Mouse (Mus musculus): ENCODE data around the gene Ppp1r1c. TPM values are rescaled to one million over a fixed set of nuclear protein-coding genes. Genes with fewer than 3 reads are reported as not detected.

The Ppp1r1c gene
- polyA plus RNA-seq, 1 experiment, result not detected

- H3K36me3 ChIP-seq (ENCODE audit: control insufficient read depth, insufficient read depth), result no peaks in the 10 kb centered on the region
- no peak overlapping the region for H3ac ChIP-seq (ENCODE audit: control insufficient read depth, insufficient read length)
- no peaks in the 10 kb centered on the region for H3K27me3 ChIP-seq (ENCODE audit: control insufficient read depth, insufficient read depth, insufficient read length)
- H3K79me2 ChIP-seq (ENCODE audit: control insufficient read depth, insufficient read depth), result no peaks in the 10 kb centered on the region
- no peak overlapping the region for H3K4me2 ChIP-seq (ENCODE audit: low read depth)
- no peak overlapping the region for H3K4me3 ChIP-seq
- TF ChIP-seq TCF3 (IDR thresholded peaks at IDR 0.05; ENCODE audit: insufficient read length, low read depth) (no peak), POLR2A (IDR thresholded peaks at IDR 0.05; ENCODE audit: insufficient read length, low read depth) (no peak), MYOG (IDR thresholded peaks at IDR 0.05; ENCODE audit: control insufficient read depth in 1 of 3, insufficient read depth in 1 of 3, insufficient read length in 2 of 3, low read depth in 2 of 3) (no peak), MYOD1 (IDR thresholded peaks at IDR 0.05; ENCODE audit: control insufficient read depth in 1 of 3, insufficient read length in 2 of 3, low read depth in 2 of 3) (no peak), REST (IDR thresholded peaks at IDR 0.05; ENCODE audit: insufficient read depth, insufficient read length) (no peak), POLR2AphosphoS2 (IDR thresholded peaks at IDR 0.05; ENCODE audit: insufficient read length, low read depth) (no peak), MAX (IDR thresholded peaks at IDR 0.05; ENCODE audit: low read depth) (no peak), SRF (IDR thresholded peaks at IDR 0.05; ENCODE audit: control insufficient read depth, insufficient read length, low read depth) (no peak)
These were observed 16.7 kb upstream of the Ppp1r1c start for GRCm38 (mm10) chr2:79690838-79691237.

DNA sequence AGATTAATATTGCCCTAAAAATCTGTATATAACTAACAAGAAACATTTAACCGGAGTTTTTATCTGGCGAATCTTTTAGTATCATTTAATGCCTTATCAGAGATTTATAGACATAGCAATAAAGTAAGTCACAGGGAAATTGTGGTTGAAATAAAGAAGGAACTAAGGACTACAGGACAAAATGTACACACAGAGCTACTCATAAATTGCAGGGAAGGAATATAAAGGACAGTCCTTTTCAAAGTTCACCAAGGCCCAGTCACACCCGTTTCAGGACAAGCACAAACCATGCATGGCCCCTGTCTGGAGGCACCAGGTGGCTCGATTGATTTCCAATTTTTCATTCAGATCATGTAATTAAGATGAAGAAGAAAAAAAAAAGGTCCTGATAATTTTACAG lies 12.4 kb upstream of the Ppp1r1c start:
- H3ac ChIP-seq (ENCODE audit: control insufficient read depth, insufficient read length), result no peak overlapping the region
- no peaks in the 10 kb centered on the region for H3K27me3 ChIP-seq (ENCODE audit: control insufficient read depth, insufficient read depth, insufficient read length)

DNA sequence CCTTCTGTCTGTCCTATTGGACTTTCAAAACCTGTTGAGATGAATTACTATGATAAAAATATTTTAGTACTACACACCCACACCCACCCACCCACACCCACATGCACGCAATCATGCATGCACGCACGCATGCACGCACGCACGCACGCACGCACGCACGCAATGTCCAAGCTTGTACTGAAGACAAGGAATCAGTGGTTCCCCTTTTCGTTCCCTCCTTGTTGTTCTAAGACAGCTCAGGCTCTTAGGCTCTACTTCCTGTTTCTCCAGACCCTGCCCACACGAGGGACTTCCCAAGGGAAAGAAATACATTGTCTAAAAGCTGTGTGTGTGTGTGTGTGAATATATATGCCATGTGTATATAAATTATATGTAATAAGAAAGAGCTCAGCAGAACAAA lies 11.6 kb upstream of the Ppp1r1c start:
- TF ChIP-seq MYOG (IDR thresholded peaks at IDR 0.05; ENCODE audit: control insufficient read depth in 1 of 3, insufficient read depth in 1 of 3, insufficient read length in 2 of 3, low read depth in 2 of 3) (no peak), POLR2AphosphoS2 (IDR thresholded peaks at IDR 0.05; ENCODE audit: insufficient read length, low read depth) (no peak), TCF3 (IDR thresholded peaks at IDR 0.05; ENCODE audit: insufficient read length, low read depth) (no peak), CEBPB (IDR thresholded peaks at IDR 0.05; ENCODE audit: insufficient read depth, poor library complexity, severe bottlenecking) (no peak), USF1 (IDR thresholded peaks at IDR 0.05; ENCODE audit: low read depth) (no peak), MAX (IDR thresholded peaks at IDR 0.05; ENCODE audit: low read depth) (no peak), TCF12 (IDR thresholded peaks at IDR 0.05; ENCODE audit: insufficient read depth, poor library complexity, severe bottlenecking) (no peak), SRF (IDR thresholded peaks at IDR 0.05; ENCODE audit: control insufficient read depth, insufficient read length, low read depth) (no peak), POLR2A (IDR thresholded peaks at IDR 0.05; ENCODE audit: insufficient read length, low read depth) (no peak), E2F4 (IDR thresholded peaks at IDR 0.05; ENCODE audit: insufficient read depth) (no peak), MYOD1 (IDR thresholded peaks at IDR 0.05; ENCODE audit: control insufficient read depth in 1 of 3, insufficient read length in 2 of 3, low read depth in 2 of 3) (no peak), REST (IDR thresholded peaks at IDR 0.05; ENCODE audit: insufficient read depth, insufficient read length) (no peak)
- no peaks in the 10 kb centered on the region for H3K36me3 ChIP-seq (ENCODE audit: control insufficient read depth, insufficient read depth)
- no peak overlapping the region for H3ac ChIP-seq (ENCODE audit: control insufficient read depth, insufficient read length)

More for the DNA sequence above, 12.4 kb upstream of the Ppp1r1c start:
- TF ChIP-seq USF1 (IDR thresholded peaks at IDR 0.05; ENCODE audit: low read depth) (no peak), MYOG (IDR thresholded peaks at IDR 0.05; ENCODE audit: control insufficient read depth in 1 of 3, insufficient read depth in 1 of 3, insufficient read length in 2 of 3, low read depth in 2 of 3) (no peak), POLR2AphosphoS2 (IDR thresholded peaks at IDR 0.05; ENCODE audit: insufficient read length, low read depth) (no peak), REST (IDR thresholded peaks at IDR 0.05; ENCODE audit: insufficient read depth, insufficient read length) (no peak), SRF (IDR thresholded peaks at IDR 0.05; ENCODE audit: control insufficient read depth, insufficient read length, low read depth) (no peak), MYOD1 (IDR thresholded peaks at IDR 0.05; ENCODE audit: control insufficient read depth in 1 of 3, insufficient read length in 2 of 3, low read depth in 2 of 3) (no peak), POLR2A (IDR thresholded peaks at IDR 0.05; ENCODE audit: insufficient read length, low read depth) (no peak), CEBPB (IDR thresholded peaks at IDR 0.05; ENCODE audit: insufficient read depth, poor library complexity, severe bottlenecking) (no peak), MAX (IDR thresholded peaks at IDR 0.05; ENCODE audit: low read depth) (no peak)
- no peak overlapping the region for H3K4me3 ChIP-seq
- no peak overlapping the region for H3K4me2 ChIP-seq (ENCODE audit: low read depth)
- no peaks in the 10 kb centered on the region for H3K79me2 ChIP-seq (ENCODE audit: control insufficient read depth, insufficient read depth)
- no peaks in the 10 kb centered on the region for H3K36me3 ChIP-seq (ENCODE audit: control insufficient read depth, insufficient read depth)

DNA sequence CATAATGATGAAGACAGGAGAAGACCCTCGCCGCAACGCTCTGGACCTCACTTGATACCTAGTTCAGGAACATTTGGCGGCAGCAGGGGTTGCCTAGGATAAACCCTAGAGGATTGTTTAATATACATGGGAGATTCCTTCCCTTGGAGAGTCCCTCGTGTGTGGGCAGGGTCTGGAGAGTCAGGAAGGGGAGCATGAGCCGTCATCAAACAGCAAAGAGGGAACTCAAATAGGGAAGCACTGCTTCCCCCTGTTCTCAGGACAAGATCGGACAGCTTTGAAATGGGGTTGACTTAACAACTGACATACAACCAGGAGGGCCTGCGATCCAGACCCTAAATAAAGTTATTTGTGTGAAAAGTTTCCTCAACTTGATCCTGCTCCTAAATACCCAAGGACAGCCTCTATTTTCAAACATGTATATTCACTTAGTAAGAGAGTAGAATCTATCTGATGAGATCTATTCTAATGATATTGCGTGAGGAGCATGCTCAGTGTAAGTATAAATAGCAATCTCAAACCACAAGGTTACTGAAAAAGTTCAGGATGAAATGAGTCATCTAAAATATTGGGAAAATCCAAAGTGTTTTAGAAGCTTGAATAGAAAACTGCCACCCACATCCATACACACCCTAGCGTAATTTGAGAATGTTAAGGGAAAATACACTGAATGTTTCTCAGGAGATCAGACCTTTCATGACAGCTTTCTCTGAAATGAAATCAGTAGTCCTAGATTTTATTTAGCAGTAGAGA lies 10.9 kb upstream of the Ppp1r1c start:
- H3K4me2 ChIP-seq (ENCODE audit: low read depth), result peak overlapping the region; percentile 26
- H3K27me3 ChIP-seq (ENCODE audit: control insufficient read depth, insufficient read depth, insufficient read length), result no peaks in the 10 kb centered on the region
- H3ac ChIP-seq (ENCODE audit: control insufficient read depth, insufficient read length), result no peak overlapping the region
- H3K4me3 ChIP-seq, result no peak overlapping the region
- no peaks in the 10 kb centered on the region for H3K79me2 ChIP-seq (ENCODE audit: control insufficient read depth, insufficient read depth)
- no peak for TF ChIP-seq MYOD1 (IDR thresholded peaks at IDR 0.05; ENCODE audit: control insufficient read depth in 1 of 3, insufficient read length in 2 of 3, low read depth in 2 of 3)
- no peak for TF ChIP-seq E2F4 (IDR thresholded peaks at IDR 0.05; ENCODE audit: insufficient read depth)
- no peak for TF ChIP-seq MAX (IDR thresholded peaks at IDR 0.05; ENCODE audit: low read depth)
- no peak for TF ChIP-seq USF1 (IDR thresholded peaks at IDR 0.05; ENCODE audit: low read depth)
- TF ChIP-seq TCF12 (IDR thresholded peaks at IDR 0.05; ENCODE audit: insufficient read depth, poor library complexity, severe bottlenecking), result no peak
- no peak for TF ChIP-seq CEBPB (IDR thresholded peaks at IDR 0.05; ENCODE audit: insufficient read depth, poor library complexity, severe bottlenecking)
- no peak for TF ChIP-seq MYOG (IDR thresholded peaks at IDR 0.05; ENCODE audit: control insufficient read depth in 1 of 3, insufficient read depth in 1 of 3, insufficient read length in 2 of 3, low read depth in 2 of 3)
- TF ChIP-seq POLR2A (IDR thresholded peaks at IDR 0.05; ENCODE audit: insufficient read length, low read depth), result no peak
- no peak for TF ChIP-seq POLR2AphosphoS2 (IDR thresholded peaks at IDR 0.05; ENCODE audit: insufficient read length, low read depth)
- TF ChIP-seq REST (IDR thresholded peaks at IDR 0.05; ENCODE audit: insufficient read depth, insufficient read length), result no peak
- TF ChIP-seq SRF (IDR thresholded peaks at IDR 0.05; ENCODE audit: control insufficient read depth, insufficient read length, low read depth), result no peak
- no peak for TF ChIP-seq TCF3 (IDR thresholded peaks at IDR 0.05; ENCODE audit: insufficient read length, low read depth)
- H3K36me3 ChIP-seq (ENCODE audit: control insufficient read depth, insufficient read depth), result no peaks in the 10 kb centered on the region

More for the DNA sequence above, 11.6 kb upstream of the Ppp1r1c start:
- H3K27me3 ChIP-seq (ENCODE audit: control insufficient read depth, insufficient read depth, insufficient read length), result no peaks in the 10 kb centered on the region
- H3K4me3 ChIP-seq, result no peak overlapping the region
- no peaks in the 10 kb centered on the region for H3K79me2 ChIP-seq (ENCODE audit: control insufficient read depth, insufficient read depth)
- H3K4me2 ChIP-seq (ENCODE audit: low read depth), result no peak overlapping the region
